Mouse (Mus musculus) kidney, adult 11 months (tissue): Measurements from ENCODE around the gene Itpr1.

Source experiments
- DNase-seq: peaks from one replicate; pipeline ENCODE4 v3.0.0; 2022

Gene Itpr1

DNA sequence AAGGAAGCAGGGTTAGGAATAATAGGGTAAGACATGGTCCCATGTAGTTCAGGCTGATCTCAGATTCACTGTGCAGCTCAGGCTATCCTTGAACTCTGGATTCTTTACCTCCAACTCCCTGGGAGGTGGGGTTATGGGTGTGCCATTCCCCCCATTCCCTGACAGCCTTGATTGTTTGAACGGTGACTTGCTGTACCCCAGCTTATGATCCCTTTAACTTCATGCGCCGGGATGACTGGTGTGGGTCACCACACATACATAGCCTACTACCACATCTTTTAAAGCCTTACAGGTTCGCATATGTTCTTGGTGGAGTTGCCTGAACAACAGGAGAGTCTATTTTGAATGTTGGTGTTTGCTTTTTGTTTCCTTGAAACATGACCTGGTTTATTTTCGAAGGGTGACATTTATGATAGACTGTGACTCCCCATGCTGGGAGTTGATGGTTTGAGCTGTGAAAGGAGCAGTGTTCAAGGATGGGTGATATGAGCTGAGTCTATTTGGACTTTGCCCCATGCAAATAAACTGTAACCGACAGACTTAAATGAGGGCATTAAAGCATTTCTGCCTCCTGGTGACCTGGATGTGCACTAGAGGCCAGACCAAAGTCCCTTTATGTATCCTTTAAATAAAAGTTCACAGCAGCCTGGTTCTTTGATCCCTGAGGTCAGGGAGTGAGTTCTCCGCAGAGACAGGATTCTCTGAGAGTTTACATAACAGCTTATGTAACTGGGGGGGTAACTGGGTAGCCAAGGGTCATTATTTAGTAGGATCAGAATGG is 273.5 kb downstream of the Itpr1 start:
- peak; percentile 77 for DNase-seq

DNA sequence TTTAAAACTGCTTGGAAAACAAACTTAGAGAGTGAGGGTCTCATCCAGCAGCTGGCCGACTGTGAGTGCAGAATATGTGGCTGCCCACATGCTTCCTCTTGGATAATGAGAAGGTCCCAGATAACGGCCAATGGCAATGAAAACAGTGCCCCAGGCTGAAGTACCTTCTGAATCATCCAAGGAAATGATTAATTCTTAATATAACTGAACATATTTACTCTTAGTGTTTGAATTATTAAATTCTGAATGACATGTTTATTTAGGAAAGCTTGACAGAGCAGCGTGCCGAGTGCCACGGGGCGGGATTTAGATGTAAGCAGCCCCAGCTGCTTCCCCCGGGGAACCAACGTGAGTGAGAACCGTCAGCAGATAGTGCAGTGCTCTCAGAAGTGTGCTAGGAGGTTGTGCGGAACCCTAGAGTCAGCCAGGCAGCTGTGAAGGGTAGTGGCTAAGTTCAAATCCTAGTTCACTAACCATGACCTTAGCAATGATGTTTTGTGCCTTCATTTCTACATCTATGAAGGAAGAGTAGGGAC is 274.5 kb downstream of the Itpr1 start:
- no peak for DNase-seq

- no peak for DNase-seq
Observed at GRCm38 (mm10) chr6:108488250-108488649, 275.4 kb downstream of the Itpr1 start.

GRCm38 (mm10) chr6:108491969-108492368 is 279.1 kb downstream of the Itpr1 start:
- no peak for DNase-seq

GRCm38 (mm10) chr6:108493753-108494152 is 280.9 kb downstream of the Itpr1 start:
- no peak for DNase-seq

- DNase-seq = no peak
Observed at GRCm38 (mm10) chr6:108494185-108494804, 281.4 kb downstream of the Itpr1 start.

DNA sequence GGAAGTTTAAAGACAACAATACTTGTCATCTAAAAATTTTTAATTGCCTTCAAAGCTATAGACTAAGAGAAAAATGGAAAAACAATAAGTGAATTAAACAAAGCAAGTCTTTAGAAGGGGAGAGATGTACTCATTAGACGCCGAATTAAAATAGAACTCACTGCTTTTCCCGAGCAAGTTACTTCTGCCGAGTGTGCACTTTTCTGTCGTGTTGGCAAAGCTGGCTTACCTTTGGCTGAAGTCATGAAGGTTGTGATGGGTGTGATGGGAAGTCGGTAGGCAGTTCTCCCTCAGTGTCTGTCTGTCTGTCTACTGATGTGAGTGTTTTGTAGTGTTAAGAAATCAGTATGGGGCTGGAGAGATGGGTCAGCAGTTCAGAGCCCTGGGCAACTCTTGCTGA is 282.1 kb downstream of the Itpr1 start:
- DNase-seq = no peak

GRCm38 (mm10) chr6:108498070-108498469 is 285.2 kb downstream of the Itpr1 start:
- DNase-seq = peak; percentile 36

- DNase-seq = no peak
Observed at GRCm38 (mm10) chr6:108503651-108504050, 290.8 kb downstream of the Itpr1 start.

DNA sequence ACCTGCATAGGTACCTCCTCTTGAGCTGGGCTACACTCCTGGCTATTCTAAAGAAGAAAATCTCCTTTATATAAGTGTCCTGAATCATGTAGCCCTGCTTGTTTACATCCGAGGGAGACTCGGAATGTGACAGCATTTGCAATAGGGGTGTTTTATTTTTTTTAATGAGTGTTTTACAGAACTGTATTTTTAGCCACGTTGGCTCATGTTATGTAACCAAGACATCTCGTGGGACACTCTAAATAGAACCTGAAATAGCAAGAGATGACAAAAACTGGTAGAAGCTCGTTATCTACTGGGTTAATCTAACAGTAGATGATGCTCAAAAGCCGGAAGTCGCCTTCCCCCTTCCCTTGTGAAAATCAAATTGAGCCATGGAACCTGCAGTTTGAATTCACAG is 291.8 kb downstream of the Itpr1 start:
- DNase-seq = no peak

GRCm38 (mm10) chr6:108506161-108506560 is 293.3 kb downstream of the Itpr1 start:
- no peak for DNase-seq

DNA sequence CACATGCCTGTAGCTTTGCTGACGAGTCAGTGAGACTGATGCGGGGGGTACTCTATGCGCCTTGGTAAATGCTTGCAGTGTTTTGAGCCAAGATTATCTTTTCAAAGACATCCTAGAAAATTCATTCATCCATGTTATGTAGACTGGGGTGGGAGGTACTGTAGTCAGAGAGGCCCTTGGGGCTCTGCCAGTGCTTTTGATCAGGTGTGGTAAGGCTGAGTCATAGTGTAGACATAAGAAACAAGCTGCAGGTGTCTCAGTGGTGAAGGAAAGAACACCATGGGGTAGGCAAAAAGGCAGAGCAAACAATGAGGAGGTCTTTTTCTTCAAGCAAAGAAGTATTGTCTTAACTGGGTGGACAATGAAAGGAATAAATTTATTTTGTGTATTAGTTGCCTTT is 294.4 kb downstream of the Itpr1 start:
- no peak for DNase-seq

DNA sequence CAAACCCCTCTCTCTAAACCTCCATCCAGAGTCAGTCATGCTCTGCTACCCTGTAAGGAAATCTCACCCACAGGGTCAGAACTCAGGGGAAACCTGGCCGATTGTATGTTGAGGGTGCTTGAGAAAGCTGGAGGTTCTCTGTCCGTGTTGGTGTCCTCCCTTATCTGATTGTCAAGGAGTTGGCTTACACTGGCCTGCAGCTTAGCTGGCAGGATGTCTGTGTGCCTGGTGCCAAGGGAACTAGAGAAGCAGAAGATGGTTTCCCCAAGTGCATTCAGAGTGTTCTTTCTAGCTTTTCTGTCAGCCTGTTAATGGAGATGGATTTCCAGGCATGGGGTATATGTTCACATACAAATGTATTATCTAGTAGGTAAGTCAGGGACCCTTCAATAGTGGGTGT is 296.4 kb downstream of the Itpr1 start:
- no peak for DNase-seq

DNA sequence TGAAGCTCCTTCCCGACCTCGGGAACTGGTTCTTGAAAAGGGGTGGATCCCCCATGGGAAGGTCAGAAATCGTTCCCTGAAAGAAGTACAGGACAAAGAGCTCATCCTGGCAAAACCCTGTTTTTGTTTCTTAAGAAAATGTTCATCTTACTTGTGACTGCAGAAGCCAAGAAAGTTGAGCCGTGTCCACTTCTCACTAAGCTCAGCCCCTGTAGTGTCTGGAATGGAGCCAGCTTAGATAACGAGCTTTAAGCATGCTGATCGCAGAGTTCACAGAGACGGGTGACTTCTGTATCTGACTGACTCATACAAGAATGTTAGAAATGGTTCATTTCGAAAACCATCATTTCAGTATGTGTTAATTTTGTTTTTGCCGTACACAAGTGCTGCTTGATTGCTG is 297.2 kb downstream of the Itpr1 start:
- DNase-seq = no peak

- no peak for DNase-seq
Observed at GRCm38 (mm10) chr6:108512097-108512496, 299.2 kb downstream of the Itpr1 start.

- peak; percentile 89 for DNase-seq
Observed at GRCm38 (mm10) chr6:108512994-108513393, 300.1 kb downstream of the Itpr1 start.

GRCm38 (mm10) chr6:108516248-108516647 is 303.4 kb downstream of the Itpr1 start:
- DNase-seq = no peak

GRCm38 (mm10) chr6:108517241-108517981 is 304.5 kb downstream of the Itpr1 start:
- DNase-seq = no peak

GRCm38 (mm10) chr6:108517986-108518385 is 305.1 kb downstream of the Itpr1 start:
- DNase-seq = no peak

DNA sequence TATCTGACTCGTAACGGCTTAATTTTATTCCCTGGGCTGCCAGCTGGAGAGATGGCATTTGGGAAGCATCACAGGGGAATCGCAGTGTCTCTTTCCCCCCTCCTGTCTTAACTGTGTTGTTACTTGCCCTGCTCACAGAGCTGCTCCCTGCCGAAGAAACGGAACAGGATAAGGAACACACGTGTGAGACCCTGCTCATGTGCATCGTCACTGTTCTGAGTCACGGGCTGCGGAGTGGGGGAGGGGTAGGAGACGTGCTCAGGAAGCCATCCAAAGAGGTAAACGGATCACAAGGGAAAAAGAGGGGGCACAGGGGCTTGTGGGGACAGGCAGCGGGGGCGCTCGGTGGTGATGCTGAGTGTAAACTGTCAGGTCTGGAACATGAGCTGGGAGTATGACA is 305.7 kb downstream of the Itpr1 start:
- no peak for DNase-seq

DNA sequence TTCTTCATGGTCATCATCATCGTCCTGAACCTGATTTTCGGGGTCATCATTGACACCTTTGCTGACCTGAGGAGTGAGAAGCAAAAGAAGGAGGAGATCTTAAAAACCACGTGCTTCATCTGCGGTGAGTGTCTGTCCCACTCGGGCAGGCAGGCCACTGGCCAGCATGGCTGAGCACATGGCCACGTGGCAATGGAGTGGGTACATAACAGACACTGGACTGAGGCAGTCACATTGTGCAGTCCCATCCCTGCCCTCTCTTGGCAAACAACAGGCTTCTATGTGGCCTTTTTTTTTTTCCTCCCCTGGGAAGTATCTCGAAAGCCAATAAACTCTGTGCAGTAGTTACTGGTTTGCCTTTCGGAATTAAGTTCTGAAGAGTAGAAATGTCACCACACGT is 306.4 kb downstream of the Itpr1 start:
- peak; percentile 70 for DNase-seq

GRCm38 (mm10) chr6:108523956-108524616 is 311.2 kb downstream of the Itpr1 start:
- peak; percentile 85 for DNase-seq

DNA sequence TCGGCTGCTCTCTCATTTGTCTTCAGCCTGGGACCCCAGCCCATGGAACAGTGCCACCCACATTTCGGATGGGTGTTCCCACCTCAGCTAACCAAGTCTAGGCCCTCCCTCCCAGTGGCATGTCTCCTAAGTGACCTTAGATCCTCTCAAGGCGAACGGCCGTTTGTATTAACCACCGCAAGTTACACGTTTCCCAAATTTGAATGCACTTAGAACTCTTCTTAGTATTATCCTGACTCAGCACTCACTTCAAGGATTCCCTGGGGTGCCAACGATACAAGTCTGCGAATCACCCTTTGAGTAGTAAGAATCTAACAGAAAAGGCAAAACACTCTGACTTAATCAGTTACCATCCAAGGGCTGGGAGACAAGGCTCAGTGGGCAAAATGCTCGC is 311.7 kb downstream of the Itpr1 start:
- DNase-seq = peak; percentile 82
